Mouse (Mus musculus) cortical plate, adult 2 months (tissue): ENCODE data around the gene Zkscan16. TPM values are rescaled to one million over a fixed set of nuclear protein-coding genes. Genes with fewer than 3 reads are reported as not detected.

Experiments
- H3K27ac ChIP-seq: fragments of 200-500 bp; 2 replicates; pipeline ENCODE4 v1.5.1; 2012; ENCODE audit warnings: low read length, control low read depth, inconsistent platforms; ENCODE audit not compliant: insufficient read depth
- H3K4me1 ChIP-seq: fragments of 200-500 bp; 2 replicates; pipeline ENCODE4 v1.6.1; 2011; ENCODE audit warnings: low read length; ENCODE audit not compliant: control insufficient read depth, insufficient read depth
- H3K4me3 ChIP-seq: fragments of 200-500 bp; 2 replicates; pipeline ENCODE4 v1.5.1; 2011; ENCODE audit warnings: mild to moderate bottlenecking, low read length, control low read depth; ENCODE audit not compliant: insufficient read depth
- CTCF ChIP-seq: fragments of 200-500 bp; IDR thresholded peaks from 2 replicates; pipeline ENCODE4 v1.5.1; 2011; ENCODE audit warnings: mild to moderate bottlenecking, control low read depth, low read length; ENCODE audit not compliant: insufficient read depth; ENCODE audit errors: extremely low read depth
- POLR2A ChIP-seq: fragments of 200-500 bp; IDR thresholded peaks from 2 replicates; pipeline ENCODE4 v1.6.1; 2011; ENCODE audit warnings: mild to moderate bottlenecking, low read length, control low read depth; ENCODE audit not compliant: insufficient read depth; ENCODE audit errors: extremely low read depth
- polyA plus RNA-seq: library from polyadenylated mRNA; depleted of rRNA; stranded (reverse); fragments of >200 nt; gene quantifications from 2 replicates; pipeline ENCODE4 v1.2.3, GENCODE M21; 2012

Zkscan16 gene
- polyA plus RNA-seq, 1 experiment: 14.7 TPM

- H3K4me3 ChIP-seq: no peak overlapping the region
- no peak for TF ChIP-seq POLR2A
- no peaks in the 10 kb centered on the region for H3K4me1 ChIP-seq
- H3K27ac ChIP-seq: no peak overlapping the region
Measured at GRCm38 (mm10) chr4:58992195-58992594, 48.8 kb downstream of the Zkscan16 start.

- Histone ChIP-seq H3K4me3 (no peak within 1 kb of the TSS), H3K27ac (no peak within 1 kb of the TSS), H3K4me1 (no peaks in the 10 kb centered on the region)
- TF ChIP-seq CTCF: no peak
- TF ChIP-seq POLR2A: no peak
Measured at GRCm38 (mm10) chr4:58994762-58995161, 51.3 kb downstream of the Zkscan16 start, which contains the start of gene Dnajc25. Gene Dnajc25, plus strand, starts transcription at chr4:58995062.

GRCm38 (mm10) chr4:58995251-58995693 lies 51.8 kb downstream of the Zkscan16 start:
- no peak for TF ChIP-seq CTCF
- H3K27ac ChIP-seq: no peak overlapping the region
- H3K4me1 ChIP-seq: no peaks in the 10 kb centered on the region
- no peak overlapping the region for H3K4me3 ChIP-seq

GRCm38 (mm10) chr4:58997081-58997480 lies 53.7 kb downstream of the Zkscan16 start:
- Histone ChIP-seq H3K4me1 (no peaks in the 10 kb centered on the region), H3K4me3 (no peak overlapping the region), H3K27ac (no peak overlapping the region)
- no peak for TF ChIP-seq CTCF

- no peak overlapping the region for H3K4me3 ChIP-seq
- TF ChIP-seq POLR2A (no peak), CTCF (no peak)
- no peaks in the 10 kb centered on the region for H3K4me1 ChIP-seq
- H3K27ac ChIP-seq: no peak overlapping the region
Measured at GRCm38 (mm10) chr4:58998688-58999087, 55.3 kb downstream of the Zkscan16 start.

- Histone ChIP-seq H3K4me3 (no peak overlapping the region), H3K27ac (no peak overlapping the region), H3K4me1 (no peaks in the 10 kb centered on the region)
- TF ChIP-seq POLR2A (no peak), CTCF (peak; percentile 84)
Measured at GRCm38 (mm10) chr4:58999686-59000085, 56.3 kb downstream of the Zkscan16 start.

- Histone ChIP-seq H3K27ac (no peak overlapping the region), H3K4me3 (no peak overlapping the region), H3K4me1 (peaks cover 2% of the 10 kb centered on the region)
- TF ChIP-seq CTCF (peak; percentile 19; the same call in 1 of the 2 replicates), POLR2A (no peak)
Measured at GRCm38 (mm10) chr4:59000614-59001013, 57.2 kb downstream of the Zkscan16 start.

- H3K27ac ChIP-seq: peak within 1 kb of the TSS; percentile 66
- peaks cover 7% of the 10 kb centered on the region for H3K4me1 ChIP-seq
- H3K4me3 ChIP-seq: peak within 1 kb of the TSS; percentile 56
- no peak for TF ChIP-seq CTCF
- TF ChIP-seq POLR2A: peak; percentile 65; the same call in 1 of the 2 replicates
Measured at GRCm38 (mm10) chr4:59002948-59003805, 59.7 kb downstream of the Zkscan16 start, which contains the start of gene Gm20503. Gene Gm20503, plus strand, starts transcription at chr4:59003210.

- Histone ChIP-seq H3K4me1 (peaks cover 7% of the 10 kb centered on the region), H3K4me3 (peak overlapping the region; percentile 56), H3K27ac (no peak overlapping the region)
- no peak for TF ChIP-seq CTCF
- TF ChIP-seq POLR2A: no peak
Measured at GRCm38 (mm10) chr4:59003806-59004200, 60.4 kb downstream of the Zkscan16 start.

- no peak overlapping the region for H3K4me3 ChIP-seq
- TF ChIP-seq POLR2A (no peak), CTCF (no peak)
- no peak overlapping the region for H3K27ac ChIP-seq
- H3K4me1 ChIP-seq: peaks cover 7% of the 10 kb centered on the region
Measured at GRCm38 (mm10) chr4:59006211-59006610, 62.8 kb downstream of the Zkscan16 start.
